8 mouse cellular contexts compared by ENCODE assay signal in genomic region chr10:53629918-53630250, GRCm38 (mm10). TPM values are rescaled to one million over a fixed set of nuclear protein-coding genes. Genes with fewer than 3 reads are reported as not detected.
DNase-seq lines count a peak whose midpoint lies in the region; ATAC-seq and TF ChIP-seq lines count a peak whose summit lies in the region.

No protein-coding gene starts in this region.

- peak overlapping the region; percentile 87 for H3K27ac ChIP-seq in forebrain, embryonic 16.5 days (ENCODE audit: low read length)
- H3K27ac ChIP-seq in lung, embryonic 15.5 days: peak overlapping the region; percentile 95

- H3K36me3 ChIP-seq in G1E (replicated peaks): peaks cover 16% of the 10 kb centered on the region
- H3K36me3 ChIP-seq in forebrain, embryonic 16.5 days (ENCODE audit: control insufficient read depth, insufficient read depth): no peaks in the 10 kb centered on the region
- H3K36me3 ChIP-seq in lung, embryonic 15.5 days: peaks cover 2% of the 10 kb centered on the region; the same call in 1 of the 2 replicates

- ATAC-seq in G1E (ENCODE audit: extremely low read depth, insufficient number of reproducible peaks, low FRiP score, poor library complexity, severe bottlenecking): peak; percentile 95
- ATAC-seq in forebrain, embryonic 16.5 days: peak; percentile 96
- peak; percentile 96 for ATAC-seq in lung, embryonic 15.5 days (ENCODE audit: borderline replicate concordance, extremely low read depth, low FRiP score, low TSS enrichment)

- peaks cover 3% of the 10 kb centered on the region; the same call in 1 of the 2 replicates for H3K4me1 ChIP-seq in G1E (ENCODE audit: insufficient read depth, low read depth, low read length)
- H3K4me1 ChIP-seq in forebrain, embryonic 16.5 days (replicated peaks; ENCODE audit: control insufficient read depth, insufficient read depth, low read length): no peaks in the 10 kb centered on the region
- peaks cover 7% of the 10 kb centered on the region for H3K4me1 ChIP-seq in lung, embryonic 15.5 days

- no peak for TF ChIP-seq CTCF in G1E (IDR thresholded peaks at IDR 0.05; ENCODE audit: low read depth, low read length)

- H3K4me2 ChIP-seq in forebrain, embryonic 16.5 days (ENCODE audit: low read length): peak overlapping the region; percentile 55
- peak overlapping the region; percentile 59 for H3K4me2 ChIP-seq in lung, embryonic 15.5 days

- H3K9ac ChIP-seq in forebrain, embryonic 16.5 days (replicated peaks; ENCODE audit: low read depth, low read length): peak overlapping the region; percentile 63
- H3K9ac ChIP-seq in lung, embryonic 15.5 days: peak overlapping the region; percentile 65

- peak; percentile 51 for DNase-seq in G1E (ENCODE audit: low spot score)
- peak; percentile 95 to 99 for DNase-seq in cerebellum, adult 18-20 months
- peak; percentile 98 for DNase-seq in heart, postnatal 4 days
- DNase-seq in layer of hippocampus, adult 8-10 months (ENCODE audit: low spot score in 2 of 2): peak; percentile 94 to 95
- DNase-seq in ovary, adult 18-20 months (ENCODE audit: low spot score): peak; percentile 96
- DNase-seq in thymus, postnatal 0 days (ENCODE audit: low spot score): peak; percentile 93

- H3K9me3 ChIP-seq in G1E (replicated peaks): no peaks in the 10 kb centered on the region
- H3K9me3 ChIP-seq in forebrain, embryonic 16.5 days (ENCODE audit: control insufficient read depth, low read length): no peaks in the 10 kb centered on the region
- H3K9me3 ChIP-seq in lung, embryonic 15.5 days: no peaks in the 10 kb centered on the region

- peak overlapping the region; percentile 80 for H3K4me3 ChIP-seq in G1E (ENCODE audit: low read depth, low read length)
- H3K4me3 ChIP-seq in forebrain, embryonic 16.5 days (replicated peaks; ENCODE audit: low read length): peak overlapping the region; percentile 82
- peak overlapping the region; percentile 68 for H3K4me3 ChIP-seq in lung, embryonic 15.5 days

- WGBS in forebrain, embryonic 16.5 days: 0% methylated on average over 35 of the region's 35 CpGs
- 1% methylated on average over 35 of the region's 35 CpGs for WGBS in lung, embryonic 15.5 days

- H3K27me3 ChIP-seq in G1E (ENCODE audit: insufficient read depth, low read length): no peaks in the 10 kb centered on the region
- H3K27me3 ChIP-seq in forebrain, embryonic 16.5 days (replicated peaks; ENCODE audit: control insufficient read depth, insufficient read depth, low read length): no peaks in the 10 kb centered on the region
- H3K27me3 ChIP-seq in lung, embryonic 15.5 days: no peaks in the 10 kb centered on the region

RNA-seq across cellular contexts. Expression of gene Mcm9, which starts 0.4 kb away (rescaled TPM):
- total RNA-seq in G1E (2014; fragmentation: Nextera tagmentation) (8.5 and 8.7 TPM in 2 replicates), G1E (2017) (8.2 and 10.8 TPM in 2 replicates)
- polyA plus RNA-seq in G1E (2012): 2.1 and 2.4 TPM in 2 replicates
- 6.1 and 8.2 TPM in 2 replicates for polyA plus RNA-seq in forebrain, embryonic 16.5 days (2015; fragmentation: Nextera tagmentation; extraction: Ambion mirVana)
- total RNA-seq in heart, postnatal 4 days (2021): 10 to 100 TPM; 13.7 to 14.5 TPM
- total RNA-seq in layer of hippocampus, adult 8-10 months (2022): 1 to 10 TPM; 4.6 to 8.9 (median 6.5) TPM
- polyA plus RNA-seq in lung, embryonic 15.5 days (2015; fragmentation: Nextera tagmentation; extraction: Ambion mirVana): 10.1 and 10.4 TPM in 2 replicates
- 9.9 and 10.0 TPM in 2 replicates for polyA plus RNA-seq in thymus, postnatal 0 days (2015; fragmentation: Nextera tagmentation; extraction: Ambion mirVana)

RNA-seq across cellular contexts. Expression of gene Asf1a, which starts 33.3 kb away (rescaled TPM):
- total RNA-seq in G1E (2014; fragmentation: Nextera tagmentation) (45.9 and 50.2 TPM in 2 replicates), G1E (2017) (33.8 and 56.9 TPM in 2 replicates)
- polyA plus RNA-seq in G1E (2012): 4.5 and 4.6 TPM in 2 replicates
- polyA plus RNA-seq in forebrain, embryonic 16.5 days (2015; fragmentation: Nextera tagmentation; extraction: Ambion mirVana): 88.6 and 98.8 TPM in 2 replicates
- 10 to 100 TPM; 41.0 to 41.5 TPM for total RNA-seq in heart, postnatal 4 days (2021)
- 10 to 100 TPM; 22.6 to 23.9 (median 23.0) TPM for total RNA-seq in layer of hippocampus, adult 8-10 months (2022)
- 122 and 128 TPM in 2 replicates for polyA plus RNA-seq in lung, embryonic 15.5 days (2015; fragmentation: Nextera tagmentation; extraction: Ambion mirVana)
- 159 and 162 TPM in 2 replicates for polyA plus RNA-seq in thymus, postnatal 0 days (2015; fragmentation: Nextera tagmentation; extraction: Ambion mirVana)

Comparison
In these comparisons a context has a peak if more than half of its experiments do, and no peak if none do; other contexts are left out.
1. Peak in every context shown above with its lines: DNase-seq, ATAC-seq, H3K4me3 ChIP-seq and H3K27ac ChIP-seq.
2. RNA of gene Asf1a, which starts 33.3 kb away (polyA plus RNA-seq): 159 to 162 TPM in thymus, postnatal 0 days, 122 to 128 TPM in lung, embryonic 15.5 days and 88.6 to 98.8 TPM in forebrain, embryonic 16.5 days; 4.5 to 4.6 TPM in G1E; every median in the first group is over 10 times any median in the second.